Mouse (Mus musculus) mature B cell (primary cell): Measurements from ENCODE around the gene Sema6c.
"Not testable (repeated sequence)": the region's sequence is repeated elsewhere in the genome, so short reads cannot be mapped to it uniquely, and the experiment has no call there.

Experiments used
- in situ Hi-C: fragments of 300-500 bp; cut with MboI; formaldehyde crosslinking; loops from 2 replicates; pipeline ENCODE4 v1.14.3; 2019

Gene Sema6c

DNA sequence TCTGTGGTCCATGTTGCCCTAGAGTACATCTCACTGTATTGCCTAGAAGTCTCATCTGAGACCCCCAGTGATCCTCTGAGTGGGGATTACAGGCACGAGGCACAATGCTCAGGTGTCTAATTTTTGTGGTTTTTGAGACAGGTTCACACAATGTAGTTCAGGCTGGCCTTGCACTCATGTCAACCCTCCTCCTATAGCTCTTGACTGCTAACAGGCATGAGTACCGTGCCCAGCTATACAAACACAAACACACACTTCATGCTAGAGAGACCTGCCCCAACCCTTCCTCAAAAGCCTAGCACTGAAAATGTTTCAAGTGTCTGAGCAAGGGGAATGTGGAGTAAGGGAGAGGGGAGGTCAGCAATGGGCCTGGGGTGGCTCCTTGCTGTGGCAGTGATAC is 25.8 kb downstream of the Sema6c start:
- in situ Hi-C loops, result no loop called here

- in situ Hi-C loops, result no loop called here
Observed at GRCm38 (mm10) chr3:95186888-95187287, 26.6 kb downstream of the Sema6c start.

- in situ Hi-C loops, result no loop called here
Observed at GRCm38 (mm10) chr3:95194721-95195135, 34.5 kb downstream of the Sema6c start.

- in situ Hi-C loops, result no loop called here
Observed at GRCm38 (mm10) chr3:95195772-95196171, 35.5 kb downstream of the Sema6c start.

- in situ Hi-C loops, result no loop called here
Observed at GRCm38 (mm10) chr3:95199101-95199500, 38.8 kb downstream of the Sema6c start.

DNA sequence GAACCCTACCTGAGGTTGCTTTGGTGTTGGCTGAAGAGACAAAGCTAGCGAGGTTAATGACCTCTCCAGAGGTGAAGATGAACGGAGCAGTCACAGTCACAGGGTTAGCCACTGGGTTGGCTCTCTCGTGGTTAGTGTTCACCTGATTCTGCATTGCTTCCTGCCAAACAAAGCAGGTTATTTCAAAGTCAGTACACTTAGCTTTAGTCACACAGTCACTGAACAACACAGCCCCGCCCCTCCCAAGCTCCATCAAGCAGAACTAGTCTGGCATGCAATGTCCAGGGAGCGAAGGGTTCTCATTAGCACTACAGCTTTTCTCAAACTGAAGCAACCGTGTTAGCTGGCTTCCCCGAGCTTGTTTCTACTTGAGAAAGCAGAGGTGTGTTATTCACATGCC is 39.9 kb downstream of the Sema6c start:
- in situ Hi-C loops, result no loop called here

DNA sequence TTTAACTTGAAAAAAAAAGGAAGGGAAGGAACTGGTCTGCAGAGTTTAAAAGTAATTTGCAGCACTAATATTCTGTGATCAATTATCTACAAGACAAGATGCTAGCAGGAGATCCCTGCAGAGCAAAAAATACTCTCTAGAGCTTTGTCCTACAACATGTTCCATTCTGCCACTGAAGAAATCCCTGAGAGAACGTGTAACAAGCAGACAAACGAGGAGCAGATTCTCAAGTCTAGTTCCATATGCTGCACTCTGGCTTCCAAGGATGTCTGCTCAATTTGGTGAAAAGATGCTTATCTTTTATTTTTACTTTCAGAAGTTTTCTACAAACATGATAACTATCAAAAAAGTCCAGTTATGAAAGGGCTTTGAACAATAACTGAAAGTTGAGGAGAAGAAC is 40.3 kb downstream of the Sema6c start:
- in situ Hi-C loops, result no loop called here

DNA sequence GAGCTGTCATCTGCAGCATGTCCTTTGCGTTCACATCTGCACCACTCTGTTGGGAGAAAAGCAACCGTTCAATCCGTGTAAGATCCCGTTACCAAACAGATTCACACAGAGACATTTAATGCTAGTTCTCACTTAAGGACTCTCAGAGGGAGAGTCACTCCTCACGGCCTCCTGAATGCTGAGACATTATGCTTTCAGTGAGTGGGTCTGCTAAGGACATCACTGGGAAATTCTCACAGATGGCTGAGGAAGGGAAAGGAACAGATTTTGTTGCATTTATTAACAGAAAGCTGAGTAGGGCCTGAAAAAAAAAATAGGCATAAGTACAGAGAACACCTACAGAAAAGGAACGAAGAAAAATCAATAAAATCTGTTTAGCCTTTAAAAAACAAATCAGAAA is 43.6 kb downstream of the Sema6c start:
- in situ Hi-C loops, result no loop called here

DNA sequence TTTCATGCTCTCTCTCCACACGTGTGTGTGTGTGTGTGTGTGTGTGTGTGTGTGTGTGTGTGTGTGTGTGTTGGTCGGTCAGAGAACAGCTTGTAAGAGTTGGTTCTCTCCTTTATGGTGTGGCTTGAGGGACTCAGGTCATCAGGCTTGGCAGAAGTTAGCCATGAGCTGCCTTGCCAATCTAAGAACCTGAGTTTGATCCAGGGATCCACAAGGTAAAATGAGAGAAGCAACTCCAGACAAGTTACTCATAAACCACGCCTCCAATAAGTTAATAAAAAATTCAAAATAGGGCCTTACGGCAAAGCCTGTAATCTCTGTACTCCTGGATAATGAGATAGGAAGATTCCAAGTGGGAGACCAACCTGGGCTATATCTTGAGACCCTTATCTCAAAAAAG is 48.0 kb downstream of the Sema6c start:
- in situ Hi-C loops, result no loop called here

DNA sequence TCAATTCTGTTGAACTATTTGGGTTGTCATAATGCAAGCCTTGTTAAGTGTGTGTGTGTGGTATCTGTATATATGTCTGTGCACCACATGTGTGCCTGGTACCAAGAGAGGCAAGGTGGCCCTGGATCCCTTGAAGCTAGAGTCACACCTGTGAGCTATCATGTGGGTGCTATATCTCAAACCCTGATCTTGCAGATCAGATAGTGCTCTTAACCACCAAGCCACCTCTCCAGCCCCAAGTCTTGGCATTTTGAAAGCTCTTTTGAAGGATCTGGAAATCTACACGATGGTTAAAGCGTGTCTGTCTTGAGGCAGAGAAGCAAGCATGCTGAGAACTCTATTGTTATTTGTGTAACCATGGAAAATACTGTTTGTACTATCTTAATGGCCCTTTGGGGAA is 50.3 kb downstream of the Sema6c start:
- in situ Hi-C loops, result no loop called here

- in situ Hi-C loops, result not testable (repeated sequence)
Observed at GRCm38 (mm10) chr3:95212889-95213608, 52.8 kb downstream of the Sema6c start.

GRCm38 (mm10) chr3:95213609-95213975 is 53.3 kb downstream of the Sema6c start:
- in situ Hi-C loops, result no loop called here

DNA sequence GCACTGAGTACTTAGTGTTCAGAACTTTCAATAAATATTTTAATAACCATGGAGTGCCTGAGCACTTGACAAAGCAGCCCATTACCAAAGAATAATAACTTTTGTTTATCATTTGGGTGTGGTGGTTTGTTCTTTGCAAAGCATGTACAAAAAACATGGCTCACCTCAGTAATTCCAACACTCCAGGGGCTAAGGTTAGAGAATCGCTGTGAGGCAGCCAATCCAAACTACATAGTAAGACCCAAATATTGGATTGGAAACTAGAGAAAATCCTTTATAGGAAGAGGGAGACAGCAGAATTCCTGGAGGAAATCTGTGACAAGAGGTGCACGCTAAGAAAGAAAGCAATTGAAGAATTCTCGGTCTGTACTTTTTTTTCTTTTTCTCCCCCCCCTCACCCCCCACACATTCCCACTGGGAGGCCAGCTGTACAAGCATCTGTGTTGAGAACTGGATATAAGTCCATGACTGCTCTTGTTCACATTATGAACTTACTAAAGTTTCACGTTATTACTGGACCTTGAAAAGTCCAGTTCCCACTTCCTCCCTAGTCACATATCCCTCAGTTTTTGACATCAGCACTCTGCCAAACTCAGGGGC is 56.5 kb downstream of the Sema6c start:
- in situ Hi-C loops, result loop anchor here (5.0 kb wide), 1 partner anchor 46 kb away; no protein-coding TSS in a partner anchor

- in situ Hi-C loops, result loop anchor here (5.0 kb wide), 1 partner anchor 45 kb away; no protein-coding TSS in a partner anchor
Observed at GRCm38 (mm10) chr3:95217255-95218134, 57.2 kb downstream of the Sema6c start, which contains the start of gene Gabpb2. Gene Gabpb2, minus strand, starts transcription at chr3:95217916.

GRCm38 (mm10) chr3:95218466-95219137 is 58.3 kb downstream of the Sema6c start:
- in situ Hi-C loops, result loop anchor here (5.0 kb wide), 1 partner anchor 44 kb away; no protein-coding TSS in a partner anchor

- in situ Hi-C loops, result no loop called here
Observed at GRCm38 (mm10) chr3:95223041-95223440, 62.8 kb downstream of the Sema6c start.
